Mouse (Mus musculus) thymus, postnatal 10 days (tissue): ENCODE results near the gene Aoah.

ENCODE experiments used
- DNase-seq, 2 experiments: peaks; one replicate each; pipeline ENCODE4 v3.0.0; 2021; ENCODE audit warnings: low spot score in 2 of 2

Aoah gene

DNA sequence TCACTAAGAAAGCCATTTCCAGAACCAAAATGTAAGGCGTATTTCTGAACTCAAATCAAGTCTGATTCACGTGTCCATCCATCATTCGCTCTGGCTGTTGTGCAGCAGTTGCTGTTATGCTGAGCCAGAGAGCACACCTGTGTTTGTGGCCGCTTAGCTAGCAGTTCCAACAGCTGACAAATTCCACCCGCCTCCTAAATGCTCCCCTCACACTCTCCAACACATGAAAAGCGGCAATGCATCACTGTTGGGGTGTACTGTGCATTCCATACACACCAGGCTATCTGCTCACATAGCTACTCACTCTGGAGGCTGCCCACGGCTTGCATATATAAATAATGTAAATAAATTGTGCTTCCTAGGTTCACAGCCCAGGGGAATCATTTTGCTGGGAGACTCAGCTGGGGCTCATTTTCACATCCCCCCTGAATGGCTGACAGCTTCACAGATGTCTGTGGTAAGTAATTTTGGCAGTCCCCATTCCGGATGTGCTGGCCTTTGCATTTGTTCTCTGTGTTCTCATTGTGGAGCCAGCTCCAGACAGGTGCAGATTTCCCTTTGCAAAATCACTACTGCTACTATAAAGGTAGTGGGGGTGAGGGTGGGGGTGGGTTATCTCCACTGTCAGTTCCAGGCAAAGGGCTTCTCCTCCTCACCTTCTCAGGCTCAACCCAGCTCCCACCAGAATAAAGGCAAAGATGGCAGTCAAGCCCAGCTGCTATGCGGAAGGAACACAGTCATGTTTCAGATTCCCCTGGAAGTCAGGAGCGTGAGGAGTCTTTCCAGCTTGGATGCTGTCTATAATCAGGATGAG, 123.0 kb downstream of the Aoah start:
- DNase-seq, result no peak

DNA sequence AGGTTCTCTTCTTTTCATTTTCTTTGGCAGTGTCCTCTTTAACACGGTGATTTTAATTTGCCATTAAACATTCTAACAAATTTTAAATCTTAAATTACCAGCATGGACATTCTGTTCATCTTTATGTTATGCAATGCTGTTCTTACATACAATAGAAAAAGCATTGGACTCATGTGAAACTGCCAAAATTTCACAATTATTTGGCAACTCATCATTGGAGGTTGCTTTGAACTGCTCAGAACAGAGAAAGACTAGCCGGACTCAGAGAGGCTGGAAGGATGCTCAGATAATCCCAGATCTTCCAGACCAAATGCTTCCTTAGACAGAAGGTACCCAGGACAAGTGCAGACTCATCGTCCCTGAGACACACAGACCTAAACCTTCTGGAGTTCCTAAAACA, 126.5 kb downstream of the Aoah start:
- DNase-seq, result no peak

DNA sequence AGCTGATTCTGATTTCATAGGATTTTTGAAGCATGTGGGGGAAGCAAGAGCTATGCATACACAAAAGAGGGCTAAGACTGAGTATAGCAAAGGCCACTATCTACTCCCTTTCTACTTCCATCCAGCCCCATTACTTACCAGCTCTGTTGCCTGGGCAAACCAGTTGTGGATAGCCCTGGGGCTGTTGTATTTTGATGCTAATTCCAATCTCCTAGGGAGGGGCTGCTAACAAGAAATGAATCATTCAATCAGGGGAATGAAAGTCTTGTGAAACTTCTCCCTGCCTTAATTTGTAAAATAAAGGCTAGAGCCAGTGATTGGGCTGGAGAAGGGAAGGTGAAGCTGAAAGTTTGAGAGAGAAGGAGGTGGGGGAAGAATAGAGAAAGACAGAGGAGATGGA, 142.1 kb downstream of the Aoah start:
- no peak for DNase-seq

DNA sequence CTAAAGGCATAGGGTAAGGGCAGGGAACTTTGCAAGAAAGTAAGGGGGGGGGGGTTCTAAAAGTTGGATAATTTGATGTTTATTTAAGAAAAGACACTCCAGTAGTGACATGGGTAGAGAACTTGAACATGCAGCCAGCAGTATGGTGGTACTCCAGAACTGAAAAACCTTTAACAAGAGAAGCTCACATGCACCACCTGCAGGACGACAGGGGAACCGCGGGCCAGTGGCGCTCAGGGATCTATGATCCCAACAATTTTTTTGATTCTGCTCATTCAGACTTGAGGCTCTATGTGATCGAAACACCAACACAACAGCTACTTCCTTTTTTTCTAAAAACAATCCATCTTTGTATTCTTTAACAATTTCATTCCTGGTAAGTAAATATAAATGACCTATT, 143.5 kb downstream of the Aoah start:
- peak; percentile 18 to 64 for DNase-seq

DNA sequence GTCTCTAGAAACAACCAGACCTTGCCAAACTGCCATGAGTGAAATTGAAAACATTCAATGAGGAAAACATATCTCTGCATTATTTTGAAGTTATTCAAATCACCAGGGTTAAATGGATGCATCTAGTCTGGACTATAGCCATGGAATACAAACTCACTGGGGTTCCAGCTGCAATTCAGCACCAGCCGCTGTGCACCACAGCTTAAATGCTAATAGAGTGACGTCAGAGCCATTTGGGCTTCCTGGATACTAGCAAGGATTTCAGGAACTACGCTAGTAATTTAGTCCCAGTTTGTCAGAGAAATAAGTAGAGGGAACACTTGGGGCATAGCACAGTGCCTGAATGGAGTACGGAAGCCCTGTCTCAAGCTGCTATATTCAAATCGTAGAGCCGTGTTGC, 145.2 kb downstream of the Aoah start:
- DNase-seq, result no peak

DNA sequence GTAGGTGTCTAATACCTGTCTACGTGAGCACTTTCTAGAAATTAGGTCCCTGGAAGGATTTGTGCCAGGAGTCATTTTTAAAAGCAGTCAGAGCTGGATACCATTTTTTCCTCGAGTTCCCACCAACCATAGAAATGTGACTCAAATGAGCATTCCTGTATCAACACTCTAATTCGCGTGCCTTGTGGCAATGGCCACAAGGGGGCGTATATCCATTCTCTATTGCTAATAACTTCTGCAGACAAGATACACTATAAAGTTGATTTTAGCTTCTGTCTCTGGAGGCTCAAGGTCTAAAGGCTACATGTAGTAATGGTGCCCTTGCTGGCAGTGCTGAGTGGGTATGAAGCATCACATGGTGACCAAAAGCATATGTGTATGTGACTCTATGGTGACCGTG, 146.5 kb downstream of the Aoah start:
- peak in 1 of 2 experiments; percentile 58 for DNase-seq

DNA sequence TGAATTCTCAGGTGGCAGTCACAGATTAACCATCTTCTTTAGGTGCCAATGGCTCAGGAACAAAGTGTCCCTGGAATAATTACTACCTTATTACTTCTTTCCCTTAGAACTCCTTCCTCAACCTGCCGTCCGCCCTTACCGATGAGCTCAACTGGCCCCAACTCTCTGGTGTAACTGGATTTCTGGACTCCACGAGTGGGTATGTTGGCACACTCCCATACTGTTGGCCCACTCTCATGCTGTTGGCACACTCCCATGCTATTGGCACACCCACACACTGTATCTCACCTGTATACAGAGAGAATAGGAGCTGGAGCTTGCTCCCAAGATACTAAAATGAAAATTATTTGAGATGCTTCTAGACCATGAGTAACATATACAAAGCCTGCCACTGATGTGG, 147.8 kb downstream of the Aoah start:
- DNase-seq, result no peak

DNA sequence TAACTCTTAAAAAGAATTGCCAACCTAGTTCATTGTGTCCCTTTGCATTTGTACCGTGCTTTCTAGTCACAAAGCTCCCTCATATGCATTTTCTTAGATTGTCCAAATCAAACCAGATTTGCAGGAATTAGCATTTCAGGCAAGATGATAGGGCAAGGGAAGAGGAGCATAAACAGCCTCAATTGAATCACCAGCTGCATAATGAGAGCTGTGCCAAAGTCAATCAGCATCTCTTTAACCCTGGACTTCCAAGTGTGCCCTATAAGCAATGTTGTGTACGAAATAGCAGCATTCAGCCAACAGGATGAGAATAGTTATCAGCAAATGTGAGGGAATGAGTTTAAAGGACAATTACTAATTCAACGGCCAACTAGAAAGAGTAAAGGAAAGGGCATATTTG, 169.2 kb downstream of the Aoah start:
- no peak for DNase-seq

DNA sequence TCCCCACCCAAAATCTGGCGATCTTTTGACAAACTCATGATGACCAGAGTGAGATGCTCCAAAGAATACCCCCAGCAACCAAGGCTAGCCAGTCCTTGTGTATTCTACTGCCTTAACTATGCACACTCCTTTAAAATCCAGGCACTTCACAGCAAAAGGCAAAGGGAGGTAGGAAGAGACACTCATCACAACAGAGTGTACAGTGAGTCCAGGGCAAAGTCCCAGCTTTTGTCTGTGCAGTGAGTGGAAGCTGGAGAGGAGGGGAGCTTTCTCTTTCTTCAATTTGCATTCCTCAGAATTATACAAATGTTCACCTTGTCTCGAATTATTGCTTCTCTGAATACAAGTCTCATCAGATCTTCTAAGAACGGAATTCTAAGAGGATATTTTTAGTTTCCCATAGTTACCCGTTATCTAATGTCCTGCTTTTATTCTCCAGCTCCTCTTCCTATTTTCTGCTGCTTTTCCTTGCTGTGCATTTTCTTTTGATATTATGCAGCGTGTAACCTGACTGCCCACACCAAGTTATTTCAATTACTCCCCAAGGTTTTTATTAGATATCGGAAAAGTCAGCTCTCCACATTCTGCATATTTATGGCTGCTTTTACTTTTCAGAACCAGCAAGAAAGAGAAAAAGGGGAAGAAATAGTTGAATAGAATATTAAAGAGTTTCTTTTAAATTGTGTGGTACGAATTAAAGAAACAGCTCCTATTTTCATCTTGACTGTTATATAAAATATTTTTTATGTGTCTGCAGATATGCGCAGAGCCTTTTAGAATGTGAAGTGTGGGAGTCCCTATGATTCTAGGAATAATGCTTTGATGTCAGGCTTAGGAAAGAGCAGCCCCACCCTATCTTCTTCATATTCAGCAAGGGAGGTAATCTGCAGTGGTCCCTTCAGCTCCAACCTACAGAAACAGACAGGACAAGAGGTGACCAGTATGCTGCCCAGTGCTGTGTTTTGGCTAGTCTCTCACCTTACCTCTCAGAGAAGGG, 187.6 kb downstream of the Aoah start:
- no peak for DNase-seq

DNA sequence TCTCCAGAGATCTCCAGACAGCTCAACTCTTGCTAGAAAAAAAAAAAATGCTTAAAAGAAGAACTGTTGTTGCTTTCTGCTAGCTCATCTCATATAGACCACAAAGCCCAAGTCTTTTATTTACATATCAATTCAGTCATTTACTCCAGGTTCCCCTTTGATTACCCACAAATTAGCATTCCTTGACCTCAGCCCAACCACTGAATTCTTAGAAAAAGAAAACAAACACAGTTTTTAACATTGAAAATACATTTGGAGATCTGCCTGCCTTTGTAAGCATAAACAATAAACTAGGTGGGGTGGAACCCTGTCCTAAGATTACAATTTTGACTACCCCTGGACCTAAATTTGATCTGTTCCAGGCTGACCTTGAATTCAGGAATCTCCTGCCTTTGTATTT, 191.6 kb downstream of the Aoah start:
- DNase-seq, result no peak

DNA sequence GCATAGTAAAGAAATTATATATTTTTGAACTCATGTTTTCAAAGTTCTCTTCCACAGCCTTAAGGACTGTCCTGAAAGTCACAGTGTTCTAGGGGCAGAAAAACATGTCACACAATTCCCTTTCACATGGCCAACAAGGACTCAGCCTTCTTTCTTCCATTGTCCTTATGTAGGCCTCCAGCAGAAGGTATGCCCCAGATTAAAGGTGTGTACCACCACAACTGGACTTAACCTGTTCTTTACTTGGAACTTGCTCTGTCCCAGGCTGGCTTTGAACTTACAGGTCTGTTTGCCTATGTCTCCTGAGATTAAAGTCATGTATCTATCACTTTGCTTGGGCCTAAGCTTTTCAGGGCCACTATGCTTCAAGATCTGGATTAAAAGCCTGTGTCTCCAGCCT, 192.0 kb downstream of the Aoah start:
- no peak for DNase-seq

DNA sequence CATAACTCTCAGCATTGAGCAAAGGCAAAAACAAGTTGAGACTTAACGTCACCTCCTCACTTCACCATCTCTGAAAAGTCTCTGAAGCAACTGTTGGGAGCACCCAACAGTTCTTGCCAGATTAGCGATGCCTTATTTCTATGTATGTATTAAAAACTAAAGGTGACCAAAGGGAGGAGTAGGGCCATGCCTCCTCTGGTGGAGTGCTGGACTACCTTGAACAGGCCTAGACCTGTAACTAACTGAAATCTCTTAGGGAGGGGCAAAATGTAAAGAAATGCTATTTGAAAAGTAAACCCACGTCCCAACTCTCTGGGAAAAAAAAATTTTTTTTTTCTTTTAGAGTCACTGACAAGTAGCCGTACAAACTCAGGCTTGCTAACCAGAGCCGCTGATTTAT, 211.3 kb downstream of the Aoah start:
- no peak for DNase-seq

DNA sequence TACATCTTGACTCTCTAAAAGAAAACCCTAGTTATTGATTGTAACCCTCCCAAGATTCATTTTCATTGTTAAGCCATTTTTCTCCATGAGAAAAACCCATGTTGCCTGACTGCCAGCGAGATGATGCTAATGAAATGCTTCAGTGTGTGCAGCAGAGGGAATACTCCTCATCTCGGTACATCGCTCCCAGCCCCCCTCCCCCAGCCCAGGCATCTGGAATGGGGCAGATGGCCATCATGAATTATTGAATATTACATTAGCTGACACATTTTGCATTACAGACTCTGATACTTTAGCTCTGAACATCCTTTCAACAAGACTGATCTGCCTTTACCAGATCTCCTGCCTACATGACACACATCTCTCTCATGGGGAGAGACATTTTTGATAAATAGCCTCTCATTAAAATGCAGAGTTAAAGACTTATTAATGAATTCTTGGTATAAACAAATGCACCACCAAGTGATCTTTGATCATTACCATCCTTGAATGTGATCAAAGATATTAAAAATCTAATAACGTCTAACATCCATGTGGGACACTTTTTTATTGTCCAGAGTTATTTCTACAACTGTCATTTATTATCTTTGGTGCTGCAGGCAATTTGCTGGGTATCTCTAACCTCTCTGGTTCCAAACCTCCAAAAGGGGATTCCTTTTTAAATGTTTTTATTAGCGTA, 211.9 kb downstream of the Aoah start:
- DNase-seq, result no peak

DNA sequence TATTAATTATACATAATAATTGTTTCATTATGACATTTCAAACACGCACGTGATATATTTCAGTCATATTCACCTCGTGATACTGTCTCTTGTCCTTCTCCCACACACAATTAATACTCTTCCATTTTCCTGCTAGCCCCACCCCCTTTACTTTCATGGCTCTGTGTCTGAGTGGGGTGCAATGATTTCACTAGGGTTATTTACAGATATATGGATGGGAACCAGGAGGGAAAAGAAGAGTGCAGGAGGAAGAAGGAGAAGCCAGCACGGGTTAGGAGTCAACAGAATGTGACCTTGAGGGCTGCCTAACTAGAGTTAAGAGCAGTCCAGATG, 212.4 kb downstream of the Aoah start:
- DNase-seq, result no peak

DNA sequence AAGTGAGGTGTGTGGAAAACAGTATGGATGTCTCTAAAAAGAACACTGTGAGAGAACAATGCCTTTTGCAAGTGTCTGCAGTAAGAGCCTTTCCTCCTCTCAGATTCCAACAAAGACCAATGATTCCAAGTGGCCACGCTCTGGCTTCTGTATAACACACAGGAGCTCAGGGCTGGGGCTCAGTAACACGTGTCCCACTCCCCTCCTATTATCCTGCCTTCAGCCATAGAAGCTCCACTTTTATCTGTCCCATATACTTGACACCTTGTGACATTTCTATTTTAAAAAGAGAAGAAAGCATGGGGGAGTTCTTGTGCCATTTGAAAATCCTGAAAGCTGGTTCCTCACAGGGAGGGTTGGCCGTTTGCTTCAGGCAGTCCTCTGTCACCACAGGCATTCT, 219.7 kb downstream of the Aoah start:
- no peak for DNase-seq

DNA sequence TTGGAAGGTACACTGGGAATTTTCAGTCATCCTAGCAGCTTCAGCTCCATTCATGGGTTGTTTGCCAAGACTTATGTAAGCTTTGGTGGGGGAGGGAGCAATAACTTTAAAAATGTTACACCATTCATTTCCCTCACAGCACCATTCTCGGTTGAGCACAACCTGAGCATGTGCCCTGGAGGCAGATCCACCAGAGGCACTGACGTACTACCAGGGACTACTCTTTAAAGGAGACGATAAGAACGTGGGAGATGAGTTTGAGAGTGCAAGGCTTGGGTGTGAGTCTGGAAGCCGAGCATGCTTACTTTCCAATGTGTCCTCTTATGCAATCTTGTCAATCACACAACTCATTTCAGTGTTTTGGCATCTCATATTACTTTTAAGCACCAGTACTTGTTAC, 230.9 kb downstream of the Aoah start:
- DNase-seq, result no peak

DNA sequence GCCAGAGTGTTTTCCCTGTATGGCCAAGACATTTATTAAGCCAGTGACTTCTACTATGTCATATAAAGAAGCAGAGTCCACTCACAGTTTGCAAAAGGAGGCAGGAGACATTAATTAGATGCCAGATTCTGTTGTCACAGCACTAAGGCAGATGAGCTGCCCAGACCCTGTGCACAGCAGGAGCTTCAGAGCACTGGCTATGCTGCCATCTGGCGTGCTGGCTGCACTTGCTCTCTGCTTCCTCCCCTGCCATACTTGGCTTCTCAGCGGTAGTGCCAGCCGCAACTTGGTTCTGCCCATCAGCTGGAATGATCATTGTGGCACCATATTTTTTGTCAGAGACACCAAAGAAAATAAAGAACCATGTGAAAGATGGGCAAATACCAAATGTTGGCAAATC, 239.3 kb downstream of the Aoah start:
- DNase-seq, result no peak

DNA sequence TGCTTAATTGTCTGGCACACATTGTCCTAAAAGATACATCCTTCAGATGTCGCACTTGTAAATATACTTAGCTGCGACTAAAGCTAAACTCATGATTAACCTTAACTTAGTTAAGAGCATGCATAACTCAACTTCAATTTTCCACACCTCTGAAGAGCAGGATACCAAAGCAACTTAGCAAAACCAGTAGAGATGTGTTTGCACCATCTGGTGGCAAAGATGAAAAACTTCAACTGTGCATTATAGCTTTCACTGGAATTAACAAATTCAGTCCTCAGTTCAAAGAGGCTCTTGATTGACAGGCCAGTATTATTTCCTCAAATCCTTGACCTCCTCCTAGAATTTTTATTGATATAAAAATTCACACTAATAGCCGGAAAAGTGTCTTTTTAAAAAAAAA, 241.1 kb downstream of the Aoah start:
- no peak for DNase-seq

DNA sequence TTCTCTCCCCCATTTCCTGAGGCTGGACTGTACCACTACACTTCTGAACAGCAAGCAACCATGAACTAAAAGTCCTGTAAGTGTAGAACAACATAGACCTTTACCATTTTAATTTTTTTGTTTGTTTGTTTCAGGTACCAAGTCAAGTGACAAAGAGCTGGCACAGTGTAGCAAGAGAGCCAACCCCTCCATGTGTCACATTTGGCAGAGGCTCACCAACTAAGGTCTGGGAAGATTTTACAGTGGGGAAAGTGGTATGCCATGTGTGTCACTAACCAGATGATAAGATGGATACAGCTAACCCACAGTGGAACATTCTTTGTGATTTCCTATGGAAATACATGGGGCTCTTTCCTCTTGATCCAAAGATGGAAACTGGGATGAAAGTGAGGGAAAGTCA, 242.1 kb downstream of the Aoah start:
- no peak for DNase-seq

DNA sequence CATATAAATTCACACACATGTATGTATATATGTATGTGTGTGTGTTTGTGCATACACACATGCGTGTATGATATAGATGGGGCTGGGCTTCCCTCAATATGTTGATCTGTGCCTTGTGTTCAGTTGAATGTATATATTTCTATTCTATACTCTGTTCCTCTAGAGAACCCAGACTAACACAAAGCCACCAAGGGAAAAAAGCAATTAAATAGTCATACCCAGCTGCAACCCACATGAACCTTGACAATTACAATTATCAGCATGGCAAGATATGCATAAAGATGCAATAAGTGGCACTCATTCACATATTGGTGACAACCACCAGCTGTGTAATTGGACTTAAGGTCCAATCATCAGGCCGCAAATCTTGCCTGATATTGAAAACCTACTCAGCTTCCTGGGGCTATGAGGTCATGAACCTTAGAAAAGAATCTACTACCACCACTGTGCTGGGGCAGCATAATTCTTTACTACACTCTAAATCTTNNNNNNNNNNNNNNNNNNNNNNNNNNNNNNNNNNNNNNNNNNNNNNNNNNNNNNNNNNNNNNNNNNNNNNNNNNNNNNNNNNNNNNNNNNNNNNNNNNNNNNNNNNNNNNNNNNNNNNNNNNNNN, 246.8 kb downstream of the Aoah start:
- no peak for DNase-seq

DNA sequence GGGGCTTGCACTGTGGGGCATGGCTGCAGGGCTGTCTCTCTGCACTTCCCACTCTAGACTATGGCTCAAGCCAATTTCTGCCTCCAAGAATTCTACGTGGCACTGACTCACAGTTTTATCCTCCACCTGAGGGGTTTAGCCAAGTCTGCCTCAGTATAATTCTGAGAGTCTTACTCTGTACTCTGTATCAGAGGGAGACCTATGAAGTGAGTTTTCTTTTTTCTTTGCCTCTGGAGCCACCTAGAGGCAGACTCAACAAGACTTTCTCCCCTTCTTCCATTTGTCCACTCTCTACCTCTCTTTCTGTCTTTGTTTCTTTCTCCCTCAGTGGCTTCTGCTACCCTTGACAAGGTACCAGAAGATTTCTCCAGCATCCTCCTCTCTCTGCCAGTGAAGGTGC, 256.2 kb downstream of the Aoah start:
- DNase-seq, result no peak

DNA sequence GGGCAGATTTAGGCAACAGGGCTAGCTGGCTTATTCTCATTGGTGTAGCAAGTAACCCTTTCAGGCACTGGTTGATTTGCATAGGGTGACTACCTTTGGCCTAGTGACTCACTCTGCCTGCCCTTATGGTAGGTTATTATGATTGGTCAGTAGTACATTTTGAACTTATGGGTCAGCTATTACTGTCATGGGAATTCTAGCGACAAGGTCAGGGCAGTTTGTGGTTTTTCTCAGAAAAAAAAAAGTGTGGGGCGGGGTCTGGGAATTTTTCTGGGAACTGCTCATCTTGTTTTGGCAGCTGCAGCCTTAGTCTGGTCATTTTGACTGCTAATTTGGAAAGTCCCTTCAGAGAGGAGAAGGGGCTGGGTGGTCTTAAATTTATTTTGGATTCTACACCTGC, 272.1 kb downstream of the Aoah start:
- no peak for DNase-seq
